Mouse (Mus musculus): ENCODE measurements around the gene Socs3. TPM values are rescaled to one million over a fixed set of nuclear protein-coding genes. Genes with fewer than 3 reads are reported as not detected.

The Socs3 gene
- polyA plus RNA-seq, 1 experiment from 2014 or later = 15.7 TPM

- Histone ChIP-seq H3K9me3 (ENCODE audit: control insufficient read depth) (no peaks in the 10 kb centered on the region), H3K27me3 (replicated peaks; ENCODE audit: control insufficient read depth, insufficient read depth, low read length) (no peaks in the 10 kb centered on the region), H3K4me2 (replicated peaks; ENCODE audit: low read depth) (no peak overlapping the region), H3K9ac (ENCODE audit: low read depth, low read length) (no peak overlapping the region), H3K4me1 (replicated peaks; ENCODE audit: control insufficient read depth, insufficient read depth, low read length) (peaks cover 30% of the 10 kb centered on the region), H3K4me3 (ENCODE audit: low read depth, low read length) (no peak overlapping the region), H3K27ac (ENCODE audit: low read depth, low read length) (no peak overlapping the region), H3K36me3 (ENCODE audit: control insufficient read depth, insufficient read depth) (peaks cover 29% of the 10 kb centered on the region)
- no peak for TF ChIP-seq CTCF (IDR thresholded peaks at IDR 0.05; ENCODE audit: low read depth)
- 87% methylated on average over 2 of the region's 2 CpGs for WGBS
- no peak for ATAC-seq
Observed at GRCm38 (mm10) chr11:117997085-117997484, 27.2 kb upstream of the Socs3 start.

GRCm38 (mm10) chr11:117996066-117996465 lies 26.2 kb upstream of the Socs3 start:
- no peak overlapping the region for H3K27ac ChIP-seq (ENCODE audit: low read depth, low read length)
- H3K4me1 ChIP-seq (replicated peaks; ENCODE audit: control insufficient read depth, insufficient read depth, low read length) = peaks cover 30% of the 10 kb centered on the region

GRCm38 (mm10) chr11:117995661-117996060 lies 25.8 kb upstream of the Socs3 start:
- H3K27ac ChIP-seq (ENCODE audit: low read depth, low read length) = no peak overlapping the region; the same call in 1 of the 2 replicates
- H3K27me3 ChIP-seq (replicated peaks; ENCODE audit: control insufficient read depth, insufficient read depth, low read length) = no peaks in the 10 kb centered on the region
- TF ChIP-seq CTCF (IDR thresholded peaks at IDR 0.05; ENCODE audit: low read depth) = no peak
- H3K36me3 ChIP-seq (ENCODE audit: control insufficient read depth, insufficient read depth) = 0 out of 2 replicates have a peak, but pooled peaks cover 15% of the 10 kb centered on the region
- H3K4me3 ChIP-seq (ENCODE audit: low read depth, low read length) = no peak overlapping the region
- peaks cover 30% of the 10 kb centered on the region for H3K4me1 ChIP-seq (replicated peaks; ENCODE audit: control insufficient read depth, insufficient read depth, low read length)
- no peak overlapping the region for H3K9ac ChIP-seq (ENCODE audit: low read depth, low read length)
- 37% methylated on average over 3 of the region's 3 CpGs for WGBS
- H3K9me3 ChIP-seq (ENCODE audit: control insufficient read depth) = no peaks in the 10 kb centered on the region
- ATAC-seq = no peak
- no peak overlapping the region for H3K4me2 ChIP-seq (replicated peaks; ENCODE audit: low read depth)

More at GRCm38 (mm10) chr11:117996066-117996465, 26.2 kb upstream of the Socs3 start:
- no peak for ATAC-seq
- no peaks in the 10 kb centered on the region for H3K9me3 ChIP-seq (ENCODE audit: control insufficient read depth)
- WGBS = 65% methylated on average over 3 of the region's 3 CpGs
- H3K27me3 ChIP-seq (replicated peaks; ENCODE audit: control insufficient read depth, insufficient read depth, low read length) = no peaks in the 10 kb centered on the region
- no peak overlapping the region for H3K9ac ChIP-seq (ENCODE audit: low read depth, low read length)
- H3K4me3 ChIP-seq (ENCODE audit: low read depth, low read length) = no peak overlapping the region
- H3K4me2 ChIP-seq (replicated peaks; ENCODE audit: low read depth) = no peak overlapping the region
- no peak for TF ChIP-seq CTCF (IDR thresholded peaks at IDR 0.05; ENCODE audit: low read depth)
- H3K36me3 ChIP-seq (ENCODE audit: control insufficient read depth, insufficient read depth) = peaks cover 19% of the 10 kb centered on the region; the same call in 1 of the 2 replicates

- Histone ChIP-seq H3K4me1 (replicated peaks; ENCODE audit: control insufficient read depth, insufficient read depth, low read length) (peaks cover 30% of the 10 kb centered on the region), H3K9ac (ENCODE audit: low read depth, low read length) (no peak overlapping the region)
Observed at GRCm38 (mm10) chr11:117995255-117995654, 25.4 kb upstream of the Socs3 start.

GRCm38 (mm10) chr11:117994250-117995057 lies 24.6 kb upstream of the Socs3 start:
- no peak for ATAC-seq
- no peaks in the 10 kb centered on the region for H3K9me3 ChIP-seq (ENCODE audit: control insufficient read depth)
- peaks cover 30% of the 10 kb centered on the region for H3K4me1 ChIP-seq (replicated peaks; ENCODE audit: control insufficient read depth, insufficient read depth, low read length)

More at GRCm38 (mm10) chr11:117995255-117995654, 25.4 kb upstream of the Socs3 start:
- no peak for ATAC-seq
- 63% methylated on average over 2 of the region's 2 CpGs for WGBS
- Histone ChIP-seq H3K27ac (ENCODE audit: low read depth, low read length) (no peak overlapping the region; the same call in 1 of the 2 replicates), H3K27me3 (replicated peaks; ENCODE audit: control insufficient read depth, insufficient read depth, low read length) (no peaks in the 10 kb centered on the region), H3K9me3 (ENCODE audit: control insufficient read depth) (no peaks in the 10 kb centered on the region), H3K36me3 (ENCODE audit: control insufficient read depth, insufficient read depth) (0 out of 2 replicates have a peak, but pooled peaks cover 11% of the 10 kb centered on the region), H3K4me2 (replicated peaks; ENCODE audit: low read depth) (no peak overlapping the region), H3K4me3 (ENCODE audit: low read depth, low read length) (no peak overlapping the region)
- no peak for TF ChIP-seq CTCF (IDR thresholded peaks at IDR 0.05; ENCODE audit: low read depth)

More at GRCm38 (mm10) chr11:117994250-117995057, 24.6 kb upstream of the Socs3 start:
- H3K4me2 ChIP-seq (replicated peaks; ENCODE audit: low read depth) = peak overlapping the region; percentile 17; the same call in 1 of the 2 replicates
- H3K27ac ChIP-seq (ENCODE audit: low read depth, low read length) = peak overlapping the region; percentile 68
- no peak for TF ChIP-seq CTCF (IDR thresholded peaks at IDR 0.05; ENCODE audit: low read depth)
- 0 out of 2 replicates have a peak, but pooled peaks cover 10% of the 10 kb centered on the region for H3K36me3 ChIP-seq (ENCODE audit: control insufficient read depth, insufficient read depth)
- whole genome bisulfite sequencing = 43% methylated on average over 9 of the region's 9 CpGs
- no peaks in the 10 kb centered on the region for H3K27me3 ChIP-seq (replicated peaks; ENCODE audit: control insufficient read depth, insufficient read depth, low read length)
- H3K4me3 ChIP-seq (ENCODE audit: low read depth, low read length) = no peak overlapping the region
- no peak overlapping the region for H3K9ac ChIP-seq (ENCODE audit: low read depth, low read length)

Measured in intestine, postnatal 0 days (tissue).